Mouse (Mus musculus) megakaryocyte progenitor cell, adult 5-6 weeks (primary cell): ENCODE data around the gene Map4. TPM values are rescaled to one million over a fixed set of nuclear protein-coding genes. Genes with fewer than 3 reads are reported as not detected.
A peak's percentile ranks its signal among the peaks of the same experiment; 100 is the strongest.
"Not testable (repeated sequence)": the region's sequence is repeated elsewhere in the genome, so short reads cannot be mapped to it uniquely, and the experiment has no call there.

ENCODE experiments used
- ATAC-seq: replicated peaks from 2 replicates; pipeline ENCODE4 v1.8.0; 2016; ENCODE audit warnings: mild to moderate bottlenecking, moderate TSS enrichment, inconsistent platforms; ENCODE audit not compliant: poor library complexity
- total RNA-seq, 2 experiments: library from RNA; stranded (forward) in 1 of 2; stranded (reverse) in 1 of 2; fragments of 157-497, 149-512 nt in 1 of 2; fragments of 200-1000 nt in 1 of 2; gene quantifications; 2 replicates each; pipeline versions ENCODE4 v1.2.3 to v1.2.4; 2015 to 2017

The Map4 gene
- total RNA-seq, 2 experiments from 2014 or later: 26.3 to 32.2 TPM

DNA sequence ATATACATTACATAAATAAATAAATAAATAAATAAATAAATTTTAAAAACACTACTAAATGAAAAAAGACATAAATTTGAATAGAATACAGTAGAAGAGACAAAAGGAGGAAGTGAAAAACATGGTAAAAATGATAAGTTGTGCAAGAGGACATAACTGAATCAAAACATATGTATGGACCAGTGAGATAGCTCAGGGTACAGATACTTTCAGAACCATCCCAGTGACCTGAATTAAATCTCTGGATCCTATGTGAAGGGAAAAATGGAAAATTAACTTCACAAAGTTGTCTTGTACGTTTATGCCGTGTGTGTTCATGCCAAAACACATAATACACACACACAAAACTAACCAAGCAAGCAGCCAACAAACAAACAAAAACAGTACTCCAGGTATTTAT, 192.1 kb downstream of the Map4 start:
- ATAC-seq: peak; percentile 48; the same call in 1 of the 2 replicates

GRCm38 (mm10) chr9:110124008-110124540, 192.8 kb downstream of the Map4 start:
- ATAC-seq: not testable (repeated sequence)

- no peak for ATAC-seq
Observed at GRCm38 (mm10) chr9:110130896-110131524, 199.8 kb downstream of the Map4 start.

- ATAC-seq: peak; percentile 97
Observed at GRCm38 (mm10) chr9:110131525-110132197, 200.4 kb downstream of the Map4 start.

DNA sequence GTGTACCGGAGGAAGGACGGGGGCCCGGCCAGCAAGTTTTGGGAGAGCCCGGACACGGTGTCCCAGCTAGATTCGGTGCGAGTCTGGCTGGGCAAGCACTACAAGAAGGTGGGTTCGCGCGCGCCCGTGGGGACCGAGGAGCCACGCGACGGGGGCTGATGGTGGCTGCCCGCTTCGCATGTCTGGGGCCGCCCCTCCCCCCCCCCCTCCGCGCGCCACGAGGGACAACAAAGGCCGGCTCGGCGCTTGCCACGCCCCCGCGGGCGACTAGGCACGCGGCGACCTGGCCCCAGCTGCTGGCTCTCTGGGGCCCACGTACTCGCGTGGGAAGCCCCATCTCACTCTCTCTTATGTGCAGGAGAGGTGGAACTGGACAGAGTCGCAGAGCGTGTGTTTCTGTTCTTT, 200.9 kb downstream of the Map4 start:
- ATAC-seq: peak; percentile 33; the same call in 1 of the 2 replicates

- no peak for ATAC-seq
Observed at GRCm38 (mm10) chr9:110132921-110133320, 201.7 kb downstream of the Map4 start.

Other genes with a start within 250 kb of the Map4 start
- gene Fbxw18, start 228.8 kb upstream of the Map4 start, total RNA-seq (2015): not detected in 2 replicates
- gene Fbxw18, start 228.8 kb upstream of the Map4 start, total RNA-seq (2017): not detected in 2 replicates
- gene Fbxw26, start 185.4 kb upstream of the Map4 start, total RNA-seq (2015): not detected in 2 replicates
- not detected in 2 replicates for gene Fbxw26, start 185.4 kb upstream of the Map4 start, total RNA-seq (2017)
- not detected in 2 replicates for gene Fbxw27, start 140.8 kb upstream of the Map4 start, total RNA-seq (2015)
- gene Fbxw27, start 140.8 kb upstream of the Map4 start, total RNA-seq (2017): not detected in 2 replicates
- gene Spink8, start 119.2 kb upstream of the Map4 start, total RNA-seq (2015): not detected in 2 replicates
- not detected in 2 replicates for gene Spink8, start 119.2 kb upstream of the Map4 start, total RNA-seq (2017)
- 60.6 and 62.4 TPM in 2 replicates for gene Nme6, start 98.7 kb upstream of the Map4 start, total RNA-seq (2015)
- 40.7 and 45.1 TPM in 2 replicates for gene Nme6, start 98.7 kb upstream of the Map4 start, total RNA-seq (2017)
- gene Camp, start 81.8 kb upstream of the Map4 start, total RNA-seq (2015): 257 and 482 TPM in 2 replicates
- 178 and 390 TPM in 2 replicates for gene Camp, start 81.8 kb upstream of the Map4 start, total RNA-seq (2017)
- gene Cdc25a, start 55.9 kb upstream of the Map4 start, total RNA-seq (2015): 28.8 and 33.8 TPM in 2 replicates
- gene Cdc25a, start 55.9 kb upstream of the Map4 start, total RNA-seq (2017): 46.3 and 55.2 TPM in 2 replicates
- gene Smarcc1, start 186.2 kb downstream of the Map4 start, total RNA-seq (2015): 113 and 117 TPM in 2 replicates
- gene Smarcc1, start 186.2 kb downstream of the Map4 start, total RNA-seq (2017): 62.3 and 78.3 TPM in 2 replicates
- 56.3 and 69.5 TPM in 2 replicates for gene Dhx30, start 186.4 kb downstream of the Map4 start, total RNA-seq (2015)
- 45.0 and 69.6 TPM in 2 replicates for gene Dhx30, start 186.4 kb downstream of the Map4 start, total RNA-seq (2017)